Mouse (Mus musculus): ENCODE measurements around the gene Olfr1048. TPM values are rescaled to one million over a fixed set of nuclear protein-coding genes. Genes with fewer than 3 reads are reported as not detected.
"Not testable (repeated sequence)": the region's sequence is repeated elsewhere in the genome, so short reads cannot be mapped to it uniquely, and the experiment has no call there.

Olfr1048 gene
- not detected for total RNA-seq (2021)
- long read RNA-seq, experiment 1, result 0 reads
- long read RNA-seq, experiment 2, result 0 reads

DNA sequence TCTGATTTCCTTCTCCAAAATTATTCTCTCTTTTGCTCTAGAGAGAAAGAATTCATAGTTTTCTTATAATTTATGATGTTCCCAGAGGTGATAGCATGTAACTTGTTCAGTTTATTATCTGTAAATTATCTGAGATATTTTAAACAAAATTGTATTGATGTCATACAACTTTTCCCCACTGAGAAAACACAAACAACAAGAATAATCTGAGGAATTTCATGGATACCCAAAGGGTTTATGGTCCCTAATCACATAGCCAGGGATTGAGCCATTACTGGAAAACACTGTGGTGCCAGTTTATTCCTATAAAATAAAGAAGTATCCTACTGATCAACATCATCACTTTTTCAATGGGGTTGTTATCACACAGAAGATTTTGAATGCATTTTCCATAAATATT lies at the start of gene Olfr1048:
Gene Olfr1048 (minus strand): TSS at position 101 of the 400 bp plus-strand sequence.
- intact Hi-C loops (cut with DNase I), result no loop called here
- DNase-seq, result no peak

GRCm38 (mm10) chr2:86278988-86279387 lies 38.9 kb upstream of the Olfr1048 start, which contains the start of gene Olfr1051:
Gene Olfr1051, minus strand, starts transcription at chr2:86279088.
- DNase-seq; intact Hi-C loops (cut with DNase I): not testable (repeated sequence)

GRCm38 (mm10) chr2:86258228-86258627 lies 18.1 kb upstream of the Olfr1048 start, which contains the start of gene Olfr1049:
Gene Olfr1049, minus strand, starts transcription at chr2:86258328.
- intact Hi-C loops (cut with DNase I); DNase-seq: not testable (repeated sequence)

- intact Hi-C loops (cut with DNase I), result no loop called here
- DNase-seq, result no peak
Observed at GRCm38 (mm10) chr2:86231301-86231700, 8.8 kb downstream of the Olfr1048 start, which contains the start of gene Olfr1047. Gene Olfr1047, minus strand, starts transcription at chr2:86231401.

GRCm38 (mm10) chr2:86219214-86219613 lies 20.9 kb downstream of the Olfr1048 start, which contains the start of gene Olfr1046:
Gene Olfr1046, minus strand, starts transcription at chr2:86219314.
- DNase-seq, result no peak
- intact Hi-C loops (cut with DNase I), result no loop called here

- no peak for DNase-seq
- intact Hi-C loops (cut with DNase I), result no loop called here
Observed at GRCm38 (mm10) chr2:86202909-86203308, 37.2 kb downstream of the Olfr1048 start, which contains the start of gene Olfr1045. Gene Olfr1045, minus strand, starts transcription at chr2:86203009.

DNA sequence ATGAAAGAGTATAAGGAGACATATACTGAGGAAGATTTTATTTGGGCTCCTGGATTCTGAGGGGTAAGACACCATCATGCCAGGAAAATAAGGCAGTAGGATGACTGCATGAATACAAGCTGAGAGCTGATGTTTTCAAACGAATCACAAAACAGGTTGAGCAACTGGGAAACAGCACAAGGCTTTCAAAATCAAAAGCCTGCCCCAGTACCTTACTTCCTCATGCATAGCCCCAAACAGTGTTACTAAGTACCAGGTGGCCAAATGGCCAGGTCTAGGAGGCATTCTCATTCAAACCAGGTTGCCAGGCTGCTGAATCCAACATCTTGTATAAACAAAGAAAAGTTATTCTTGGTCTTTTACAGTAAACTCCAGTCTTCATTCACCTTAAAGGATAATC lies 44.2 kb downstream of the Olfr1048 start:
- no peak for DNase-seq
- intact Hi-C loops (cut with DNase I), result no loop called here

GRCm38 (mm10) chr2:86185583-86185982 lies 54.5 kb downstream of the Olfr1048 start, which contains the start of gene Olfr52:
Gene Olfr52, minus strand, starts transcription at chr2:86185683.
- intact Hi-C loops (cut with DNase I), result no loop called here
- DNase-seq, result no peak

Other genes starting within 250 kb of the Olfr1048 start
- not detected for gene Olfr1031, start 250.0 kb downstream of the Olfr1048 start, total RNA-seq (2021)
- not detected for gene Olfr1032, start 234.7 kb downstream of the Olfr1048 start, total RNA-seq (2021)
- 1 to 10 TPM; 3.4 to 7.1 TPM for gene Olfr1033, start 219.7 kb downstream of the Olfr1048 start, total RNA-seq (2021)
- gene Olfr1034, start 194.4 kb downstream of the Olfr1048 start, total RNA-seq (2021), result under 1 TPM; 0.10 to 0.29 TPM
- gene Olfr1036, start 166.3 kb downstream of the Olfr1048 start, total RNA-seq (2021), result not detected
- not detected for gene Olfr1037, start 152.9 kb downstream of the Olfr1048 start, total RNA-seq (2021)
- not detected for gene Olfr1039, start 104.4 kb downstream of the Olfr1048 start, total RNA-seq (2021)
- gene Olfr1040, start 93.6 kb downstream of the Olfr1048 start, total RNA-seq (2021), result not detected
- gene Olfr1042, start 78.5 kb downstream of the Olfr1048 start, total RNA-seq (2021), result not detected
- not detected for gene Olfr1043, start 72.8 kb downstream of the Olfr1048 start, total RNA-seq (2021)
- gene Olfr1044, start 62.5 kb downstream of the Olfr1048 start, total RNA-seq (2021), result not detected
- not detected for gene Olfr52, start 54.6 kb downstream of the Olfr1048 start, total RNA-seq (2021)
- not detected for gene Olfr1045, start 37.3 kb downstream of the Olfr1048 start, total RNA-seq (2021)
- gene Olfr1046, start 21.0 kb downstream of the Olfr1048 start, total RNA-seq (2021), result not detected
- gene Olfr1047, start 8.9 kb downstream of the Olfr1048 start, total RNA-seq (2021), result not detected
- gene Olfr1049, start 18.0 kb upstream of the Olfr1048 start, total RNA-seq (2021), result not detected
- not detected for gene Olfr1051, start 38.8 kb upstream of the Olfr1048 start, total RNA-seq (2021)
- not detected for gene Olfr1052, start 52.2 kb upstream of the Olfr1048 start, total RNA-seq (2021)
- gene Olfr1053, start 75.0 kb upstream of the Olfr1048 start, total RNA-seq (2021), result not detected
- gene Olfr1054, start 95.1 kb upstream of the Olfr1048 start, total RNA-seq (2021), result not detected
- gene Olfr1055, start 110.0 kb upstream of the Olfr1048 start, total RNA-seq (2021), result not detected
- not detected for gene Olfr1056, start 122.2 kb upstream of the Olfr1048 start, total RNA-seq (2021)
- not detected for gene Olfr1057, start 138.1 kb upstream of the Olfr1048 start, total RNA-seq (2021)
- not detected for gene Olfr1058, start 148.3 kb upstream of the Olfr1048 start, total RNA-seq (2021)
- gene Olfr1061, start 173.8 kb upstream of the Olfr1048 start, total RNA-seq (2021), result not detected
- gene Olfr1062, start 186.5 kb upstream of the Olfr1048 start, total RNA-seq (2021), result not detected
- not detected for gene Olfr1065, start 210.3 kb upstream of the Olfr1048 start, total RNA-seq (2021)
- not detected for gene Olfr1066, start 216.0 kb upstream of the Olfr1048 start, total RNA-seq (2021)
- gene Olfr228, start 247.1 kb upstream of the Olfr1048 start, total RNA-seq (2021), result not detected

Measured in heart, postnatal 14 days (tissue).